Mouse (Mus musculus): ENCODE measurements around the gene Rps18.

DNA sequence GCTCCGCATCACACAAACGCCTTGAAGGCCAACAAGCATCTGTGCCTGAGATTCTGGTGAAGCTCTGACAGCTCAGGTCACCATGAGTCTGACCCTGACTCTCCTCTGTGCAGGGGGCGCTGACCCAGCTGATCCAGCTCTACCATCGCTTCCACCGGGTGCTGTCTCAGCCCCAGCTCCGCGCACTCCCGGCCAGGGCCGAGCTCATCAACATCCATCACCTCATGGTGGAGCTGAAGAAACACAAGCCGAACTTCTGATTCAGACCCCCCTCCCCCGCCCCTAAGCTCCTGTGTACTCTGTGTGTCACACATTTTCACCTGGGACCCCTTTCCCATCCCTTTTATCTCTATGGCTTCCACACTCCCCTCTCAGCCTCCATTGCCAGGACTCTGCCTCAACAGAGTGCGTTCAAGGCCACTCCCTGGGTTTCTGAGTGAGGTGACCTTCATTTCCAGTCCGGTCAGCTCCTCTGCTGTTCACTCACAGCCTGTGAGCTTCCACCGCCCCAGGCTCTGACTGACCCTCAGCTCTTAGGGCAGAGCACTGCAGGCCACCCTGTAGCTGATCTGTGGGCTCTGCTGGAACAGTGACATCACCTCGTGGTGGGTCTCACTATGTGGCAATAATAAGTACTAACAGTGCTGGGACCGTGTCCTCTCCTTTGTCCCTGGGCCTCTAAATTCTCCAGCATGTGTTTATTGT is 10.2 kb upstream of the Rps18 start:
- TF ChIP-seq CTCF (conservative IDR thresholded peaks at IDR 0.05; ENCODE audit: low read length) (no peak), NANOG (IDR thresholded peaks at IDR 0.05; ENCODE audit: borderline replicate concordance, low read length) (no peak), POU5F1 (IDR thresholded peaks at IDR 0.05; ENCODE audit: borderline replicate concordance, low read length) (no peak)

All from E14TG2a.4 (cell line).